Mouse (Mus musculus) heart, embryonic 12.5 days (tissue): ENCODE measurements around the gene Ccdc117. TPM values are rescaled to one million over a fixed set of nuclear protein-coding genes. Genes with fewer than 3 reads are reported as not detected.
"Not testable (repeated sequence)": the region's sequence is repeated elsewhere in the genome, so short reads cannot be mapped to it uniquely, and the experiment has no call there.

Experiments
- ATAC-seq: fragments of 200-750 bp; cut with Nextera tagmentation; 2 replicates; pipeline ENCODE4 v1.8.0; 2017; ENCODE audit warnings: moderate TSS enrichment, moderate library complexity; ENCODE audit not compliant: insufficient number of reproducible peaks, low FRiP score
- H3K27ac ChIP-seq: fragments of 300-500 bp; sonication (generic); 2 replicates; pipeline ENCODE4 v1.5.1; 2016; ENCODE audit warnings: mild to moderate bottlenecking, moderate library complexity; ENCODE audit not compliant: poor library complexity, severe bottlenecking
- H3K27me3 ChIP-seq: fragments of 300-500 bp; sonication (generic); replicated peaks from 2 replicates; pipeline ENCODE4 v1.6.1; 2016; ENCODE audit warnings: mild to moderate bottlenecking, moderate library complexity
- H3K36me3 ChIP-seq: fragments of 300-500 bp; sonication (generic); 2 replicates; pipeline ENCODE4 v1.6.1; 2016; ENCODE audit warnings: mild to moderate bottlenecking, moderate library complexity
- H3K4me1 ChIP-seq: fragments of 300-500 bp; sonication (generic); replicated peaks from 2 replicates; pipeline ENCODE4 v1.6.1; 2016; ENCODE audit warnings: mild to moderate bottlenecking
- H3K4me2 ChIP-seq: fragments of 300-500 bp; sonication (generic); 2 replicates; pipeline ENCODE4 v1.6.1; 2016; ENCODE audit warnings: mild to moderate bottlenecking, moderate library complexity
- H3K4me3 ChIP-seq: fragments of 300-500 bp; sonication (generic); 2 replicates; pipeline ENCODE4 v1.5.1; 2016; ENCODE audit warnings: mild to moderate bottlenecking
- H3K9ac ChIP-seq: fragments of 300-500 bp; sonication (generic); 2 replicates; pipeline ENCODE4 v1.6.1; 2016; ENCODE audit warnings: mild to moderate bottlenecking, moderate library complexity
- H3K9me3 ChIP-seq: fragments of 300-500 bp; sonication (generic); replicated peaks from 2 replicates; pipeline ENCODE4 v1.6.1; 2016; ENCODE audit warnings: mild to moderate bottlenecking, moderate library complexity
- WGBS: fragments of 180-500 bp; shearing (Covaris S2); methylation state at CpG from one replicate; pipeline ENCODE4 v1.1.7; 2016; 5-methylcytosine and 5-hydroxymethylcytosine counted together
- polyA plus RNA-seq: library from polyadenylated mRNA; unstranded; fragments of >200 nt; fragmentation: Nextera tagmentation; extraction: Ambion mirVana; gene quantifications from 2 replicates; pipeline ENCODE4 v1.2.1, GENCODE M21; 2016

The Ccdc117 gene
- polyA plus RNA-seq, 1 experiment from 2014 or later = 17.9 TPM

DNA sequence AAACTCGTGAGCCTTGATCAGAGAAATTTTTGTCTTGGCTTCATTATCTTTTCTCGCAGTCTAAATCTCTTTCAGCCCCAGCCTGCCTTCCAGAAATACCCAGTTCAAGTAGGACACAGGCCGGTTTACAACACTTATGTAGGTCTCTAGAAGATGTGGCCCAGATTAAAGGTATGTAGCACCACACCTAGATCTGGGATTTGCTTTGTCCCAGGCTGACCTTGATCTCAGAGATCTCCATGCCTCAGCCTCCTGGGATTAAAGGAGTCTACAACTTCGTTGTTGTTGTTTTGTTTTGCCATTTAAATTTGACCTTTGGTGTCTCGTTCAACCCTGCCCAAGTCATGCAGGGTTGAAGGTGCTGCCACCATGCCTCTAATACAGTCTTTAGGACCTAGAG lies 46.1 kb downstream of the Ccdc117 start:
- Histone ChIP-seq H3K4me2 (no peak overlapping the region), H3K9me3 (no peaks in the 10 kb centered on the region), H3K4me3 (no peak overlapping the region), H3K4me1 (0 out of 2 replicates have a peak, but pooled peaks cover 5% of the 10 kb centered on the region), H3K27me3 (no peaks in the 10 kb centered on the region), H3K36me3 (no peaks in the 10 kb centered on the region), H3K9ac (no peak overlapping the region), H3K27ac (no peak overlapping the region)
- no peak for ATAC-seq
- WGBS = 80% methylated on average over 5 of the region's 5 CpGs

DNA sequence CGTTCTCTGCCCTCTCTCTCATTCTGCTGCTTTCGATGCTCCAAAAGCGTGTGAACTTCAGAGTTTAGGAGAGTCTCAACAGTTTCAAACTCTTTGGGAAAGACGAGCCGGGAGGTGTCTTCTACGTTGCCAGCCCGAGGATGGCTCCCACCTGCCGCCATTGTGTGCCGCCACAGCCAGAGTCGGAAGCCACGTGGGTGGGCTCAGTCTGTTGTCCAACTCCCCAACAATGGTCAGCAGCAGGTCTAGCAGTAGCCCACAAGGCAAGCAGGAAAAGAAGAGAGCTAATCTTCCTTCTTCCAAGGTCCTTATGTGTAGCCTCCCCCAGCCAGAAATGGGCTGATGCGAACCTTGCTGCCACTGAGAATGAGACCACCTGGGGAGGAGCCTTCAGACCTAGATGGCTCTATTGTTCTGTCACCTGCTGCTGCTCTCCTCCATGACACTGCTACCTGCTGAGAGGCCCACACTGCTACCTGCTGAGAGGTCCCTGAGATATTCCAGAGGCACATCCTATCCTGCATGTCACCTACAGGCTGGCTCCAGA lies 46.6 kb downstream of the Ccdc117 start:
- no peaks in the 10 kb centered on the region for H3K36me3 ChIP-seq
- H3K27ac ChIP-seq = no peak overlapping the region
- H3K9me3 ChIP-seq = no peaks in the 10 kb centered on the region
- H3K4me3 ChIP-seq = no peak overlapping the region
- no peak overlapping the region for H3K4me2 ChIP-seq
- no peak overlapping the region for H3K9ac ChIP-seq
- WGBS = 77% methylated on average over 12 of the region's 12 CpGs
- 0 out of 2 replicates have a peak, but pooled peaks cover 5% of the 10 kb centered on the region for H3K4me1 ChIP-seq
- H3K27me3 ChIP-seq = no peaks in the 10 kb centered on the region
- no peak for ATAC-seq

DNA sequence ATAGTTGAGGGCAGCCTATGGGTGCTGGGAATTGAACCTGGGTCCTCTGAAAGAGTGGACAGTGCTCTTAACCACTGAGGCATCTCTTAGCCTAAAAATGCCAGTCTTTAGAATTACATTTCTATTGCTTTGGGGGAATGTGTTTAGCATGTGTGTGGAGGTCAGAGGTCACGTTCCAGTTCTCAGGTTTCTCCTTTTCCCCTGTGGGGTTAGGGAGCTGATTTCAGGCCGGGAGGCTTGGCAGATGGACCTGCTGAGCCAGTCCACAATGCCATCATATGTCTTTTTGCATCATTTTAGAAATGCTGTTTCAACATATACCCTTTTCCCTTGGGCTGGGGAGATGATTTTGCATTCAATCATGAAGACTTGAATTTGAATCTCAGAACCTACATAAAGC lies 48.1 kb downstream of the Ccdc117 start:
- no peak overlapping the region for H3K9ac ChIP-seq
- no peaks in the 10 kb centered on the region for H3K36me3 ChIP-seq
- H3K4me1 ChIP-seq = no peaks in the 10 kb centered on the region
- H3K9me3 ChIP-seq = no peaks in the 10 kb centered on the region
- no peaks in the 10 kb centered on the region for H3K27me3 ChIP-seq
- H3K4me2 ChIP-seq = no peak overlapping the region
- ATAC-seq = no peak
- H3K27ac ChIP-seq = no peak overlapping the region
- no peak overlapping the region for H3K4me3 ChIP-seq
- 68% methylated on average over 2 of the region's 2 CpGs for WGBS

DNA sequence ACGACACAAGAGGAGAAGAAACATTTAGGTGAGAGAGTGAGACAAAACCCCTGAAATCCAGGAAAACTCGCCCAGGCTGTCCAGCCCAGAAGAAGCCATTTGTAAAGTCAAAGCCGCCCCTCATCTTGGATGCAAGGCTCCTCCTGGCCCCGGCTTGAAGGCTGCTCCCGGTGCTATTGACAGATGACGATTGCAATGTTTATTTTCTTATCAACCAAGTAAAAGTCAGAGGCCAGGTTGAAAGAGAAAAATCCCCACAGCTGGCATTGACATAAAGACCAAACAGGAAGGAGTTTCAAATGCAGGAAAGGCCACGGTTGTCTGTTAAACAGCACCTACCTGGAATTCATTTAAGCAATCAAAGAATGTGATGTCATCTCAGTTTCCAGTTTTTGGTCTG lies 50.1 kb downstream of the Ccdc117 start:
- no peaks in the 10 kb centered on the region for H3K36me3 ChIP-seq
- no peaks in the 10 kb centered on the region for H3K27me3 ChIP-seq
- no peak overlapping the region for H3K4me3 ChIP-seq
- no peak overlapping the region for H3K4me2 ChIP-seq
- no peak overlapping the region for H3K9ac ChIP-seq
- no peak for ATAC-seq
- no peak overlapping the region for H3K27ac ChIP-seq
- H3K4me1 ChIP-seq = no peaks in the 10 kb centered on the region
- WGBS = 39% methylated on average over 7 of the region's 7 CpGs
- no peaks in the 10 kb centered on the region for H3K9me3 ChIP-seq

DNA sequence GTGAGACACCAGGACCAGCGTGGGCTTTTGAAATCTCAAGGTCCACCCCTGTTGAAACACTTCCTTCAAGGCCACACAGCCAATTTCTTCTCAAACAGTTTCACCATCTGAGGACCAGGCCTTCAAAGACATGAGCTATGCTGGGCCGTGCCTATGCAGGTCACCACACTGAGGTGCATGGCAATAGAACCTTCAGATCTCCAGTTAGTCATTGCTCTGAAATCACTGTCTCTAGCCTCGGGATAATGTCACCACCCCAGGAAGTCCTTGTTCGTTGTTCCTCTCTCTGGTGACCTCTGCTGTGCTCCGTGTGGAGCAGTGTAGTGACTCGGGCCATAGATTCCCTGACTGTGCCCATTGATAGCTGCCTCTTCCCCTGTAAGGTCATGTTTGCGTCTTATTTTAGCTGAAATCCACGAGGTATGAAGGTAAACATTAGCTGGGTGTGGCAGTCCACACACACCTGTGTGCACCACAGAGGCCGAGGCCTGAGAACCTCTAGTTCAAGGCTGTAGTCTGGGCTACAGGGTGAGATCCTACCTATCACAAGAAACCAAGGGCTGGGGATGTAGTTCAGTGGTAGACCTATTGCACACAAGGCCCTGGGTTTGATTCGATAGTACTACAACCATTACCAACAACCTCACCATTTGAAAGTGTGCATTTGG lies 50.9 kb downstream of the Ccdc117 start:
- no peak overlapping the region for H3K9ac ChIP-seq
- H3K27me3 ChIP-seq = no peaks in the 10 kb centered on the region
- no peak overlapping the region for H3K4me2 ChIP-seq
- H3K9me3 ChIP-seq = no peaks in the 10 kb centered on the region
- whole genome bisulfite sequencing = 79% methylated on average over 10 of the region's 10 CpGs
- H3K36me3 ChIP-seq = no peaks in the 10 kb centered on the region
- no peaks in the 10 kb centered on the region for H3K4me1 ChIP-seq
- no peak overlapping the region for H3K4me3 ChIP-seq
- 0 out of 2 replicates have a peak, but pooled peaks have one; percentile 15 for ATAC-seq
- H3K27ac ChIP-seq = no peak overlapping the region

DNA sequence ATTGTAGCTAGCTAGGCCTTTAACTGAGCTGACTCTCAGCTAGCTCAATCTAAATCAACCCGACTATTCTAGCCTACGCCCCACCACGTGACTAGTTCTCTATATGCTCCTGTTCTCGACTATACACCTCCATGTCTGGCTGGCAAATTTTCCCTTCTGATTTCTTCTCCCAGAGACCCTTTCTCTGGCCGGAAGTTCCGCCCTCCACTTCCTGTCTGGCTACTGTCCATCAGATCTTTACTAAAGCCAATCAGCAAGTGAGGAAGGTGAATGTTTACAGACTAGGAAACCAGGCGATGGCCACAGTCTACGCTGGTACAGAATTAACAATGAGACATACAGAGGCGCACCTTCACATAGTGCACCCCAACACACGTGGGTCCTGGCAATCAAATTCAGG lies 52.6 kb downstream of the Ccdc117 start:
- not testable (repeated sequence) for H3K4me2 ChIP-seq, H3K36me3 ChIP-seq, ATAC-seq, H3K27ac ChIP-seq, H3K9me3 ChIP-seq, H3K9ac ChIP-seq, H3K27me3 ChIP-seq, H3K4me3 ChIP-seq, H3K4me1 ChIP-seq
- 85% methylated on average over 10 of the region's 10 CpGs for WGBS

DNA sequence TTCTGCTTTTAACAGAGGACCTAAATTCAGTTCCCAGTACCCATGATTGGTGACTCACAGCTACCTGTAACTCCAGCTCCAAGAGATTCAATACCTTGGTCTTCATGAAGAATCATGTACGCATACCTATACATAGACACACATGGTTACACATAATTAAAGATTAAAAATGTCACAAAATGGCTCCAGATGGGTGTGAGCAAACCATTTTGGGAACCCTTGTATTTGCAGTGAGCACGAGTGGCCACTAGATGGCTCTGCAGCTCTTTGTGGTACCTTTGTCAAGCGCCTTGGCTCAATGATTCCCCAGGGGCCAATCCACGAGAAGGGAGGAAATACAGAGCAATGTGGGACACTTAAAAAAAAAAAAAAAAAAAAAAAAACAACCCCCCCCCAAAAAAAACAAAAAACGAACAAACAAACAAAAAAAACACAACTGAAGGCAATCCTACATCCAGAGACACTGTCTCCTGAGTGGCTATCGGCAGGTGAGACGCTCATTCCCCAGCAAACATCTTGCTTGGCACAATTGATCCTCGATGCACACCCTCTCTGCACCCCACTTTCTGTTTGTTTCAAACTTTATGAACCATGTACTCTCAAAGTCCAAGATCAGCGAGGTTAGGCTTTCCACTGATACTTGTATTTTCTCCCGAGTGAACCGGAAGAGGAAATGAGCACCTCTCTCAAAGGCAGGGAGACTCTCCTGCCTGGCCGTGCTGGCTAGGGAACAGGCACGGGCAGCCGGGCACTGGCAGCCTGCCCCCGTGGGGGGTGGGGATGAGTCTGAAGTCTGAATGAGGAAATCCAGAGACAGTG lies 56.6 kb downstream of the Ccdc117 start:
- no peaks in the 10 kb centered on the region for H3K27me3 ChIP-seq
- H3K9me3 ChIP-seq = no peaks in the 10 kb centered on the region
- peak overlapping the region; percentile 77 for H3K4me2 ChIP-seq
- peak overlapping the region; percentile 47 for H3K4me3 ChIP-seq
- H3K27ac ChIP-seq = no peak overlapping the region
- H3K36me3 ChIP-seq = no peaks in the 10 kb centered on the region
- no peaks in the 10 kb centered on the region; the same call in 1 of the 2 replicates for H3K4me1 ChIP-seq
- WGBS = 13% methylated on average over 15 of the region's 15 CpGs
- peak; percentile 69 for ATAC-seq
- H3K9ac ChIP-seq = peak overlapping the region; percentile 64; the same call in 1 of the 2 replicates

DNA sequence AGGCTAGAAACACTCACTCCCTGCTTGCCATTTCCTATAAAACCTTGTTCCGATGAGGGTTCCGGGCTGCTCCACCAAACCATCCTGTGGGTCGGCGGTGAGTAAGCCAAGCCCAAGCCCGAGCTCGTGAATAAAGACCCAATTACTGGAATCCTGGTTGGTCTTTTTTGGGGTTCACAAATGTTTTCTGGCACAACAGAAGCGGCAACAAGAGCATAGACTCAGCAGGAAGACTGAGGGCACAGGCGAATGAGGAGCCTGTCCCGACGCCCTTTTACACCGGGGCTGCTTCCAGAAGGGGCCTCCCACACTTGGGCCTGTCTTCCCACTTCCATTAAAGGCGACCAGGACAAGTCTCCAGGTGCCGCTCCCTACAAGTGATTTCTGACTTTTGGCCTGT lies 59.4 kb downstream of the Ccdc117 start:
- ATAC-seq = no peak

More for the DNA sequence above, 59.4 kb downstream of the Ccdc117 start:
- no peaks in the 10 kb centered on the region for H3K36me3 ChIP-seq
- H3K9ac ChIP-seq = no peak overlapping the region
- H3K9me3 ChIP-seq = no peaks in the 10 kb centered on the region
- no peak overlapping the region for H3K4me2 ChIP-seq
- 80% methylated on average over 13 of the region's 13 CpGs for WGBS
- H3K27ac ChIP-seq = no peak overlapping the region
- H3K4me1 ChIP-seq = no peaks in the 10 kb centered on the region; the same call in 1 of the 2 replicates
- H3K4me3 ChIP-seq = no peak overlapping the region
- H3K27me3 ChIP-seq = no peaks in the 10 kb centered on the region

Other genes starting within 250 kb of the Ccdc117 start
- gene Znrf3, start 97.3 kb downstream of the Ccdc117 start, polyA plus RNA-seq = 7.3 and 7.6 TPM in 2 replicates
- 125 and 127 TPM in 2 replicates for gene Xbp1, start 21.5 kb downstream of the Ccdc117 start, polyA plus RNA-seq
- gene Ankrd36, start 27.5 kb upstream of the Ccdc117 start, polyA plus RNA-seq = 0.18 TPM in 1 of 2 replicates, not detected in the other
- gene Mrps24, start 173.5 kb upstream of the Ccdc117 start, polyA plus RNA-seq = 167 and 171 TPM in 2 replicates
- gene Urgcp, start 220.2 kb upstream of the Ccdc117 start, polyA plus RNA-seq = 32.2 and 33.8 TPM in 2 replicates
- 87.0 and 88.0 TPM in 2 replicates for gene Dbnl, start 246.3 kb upstream of the Ccdc117 start, polyA plus RNA-seq